Mouse (Mus musculus) sigmoid colon, adult 10 weeks (tissue): ENCODE measurements around the gene Khnyn. TPM values are rescaled to one million over a fixed set of nuclear protein-coding genes. Genes with fewer than 3 reads are reported as not detected.

Source experiments
- polyA plus RNA-seq: library from polyadenylated mRNA; stranded (reverse); fragments of 350-450 nt; fragmentation: Illumina TruSeq; extraction: RNeasy Lipid Tissue Mini Kit (QIAGEN cat#74804); gene quantifications from one replicate; pipeline ENCODE4 v1.2.3, GENCODE M21; 2014; ENCODE audit warnings: low read depth, low replicate concordance

The Khnyn gene
- polyA plus RNA-seq = 85.5 TPM

DNA sequence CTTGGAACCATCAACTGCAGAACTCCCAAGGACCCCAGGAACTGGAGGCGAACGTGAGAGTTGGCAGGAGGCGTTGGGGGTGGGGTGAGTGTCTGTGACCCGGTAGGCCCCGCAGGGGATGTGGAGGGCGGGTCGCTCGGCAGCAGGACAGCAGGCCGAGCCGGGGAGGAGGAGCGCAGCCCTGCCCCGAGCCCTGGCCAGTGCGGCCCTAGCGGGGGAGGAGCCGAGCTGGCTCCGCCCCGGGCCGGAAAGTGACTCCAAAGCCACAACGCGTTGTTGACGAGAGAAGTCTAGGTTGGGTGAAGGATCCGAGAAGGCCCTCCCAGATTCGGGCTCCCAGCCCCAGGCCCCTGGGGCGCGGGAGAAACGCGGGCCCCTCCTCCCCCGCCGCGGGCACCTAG lies at the start of gene Khnyn:
Khnyn (plus strand) TSS at position 235 of the 401 bp plus-strand sequence.

DNA sequence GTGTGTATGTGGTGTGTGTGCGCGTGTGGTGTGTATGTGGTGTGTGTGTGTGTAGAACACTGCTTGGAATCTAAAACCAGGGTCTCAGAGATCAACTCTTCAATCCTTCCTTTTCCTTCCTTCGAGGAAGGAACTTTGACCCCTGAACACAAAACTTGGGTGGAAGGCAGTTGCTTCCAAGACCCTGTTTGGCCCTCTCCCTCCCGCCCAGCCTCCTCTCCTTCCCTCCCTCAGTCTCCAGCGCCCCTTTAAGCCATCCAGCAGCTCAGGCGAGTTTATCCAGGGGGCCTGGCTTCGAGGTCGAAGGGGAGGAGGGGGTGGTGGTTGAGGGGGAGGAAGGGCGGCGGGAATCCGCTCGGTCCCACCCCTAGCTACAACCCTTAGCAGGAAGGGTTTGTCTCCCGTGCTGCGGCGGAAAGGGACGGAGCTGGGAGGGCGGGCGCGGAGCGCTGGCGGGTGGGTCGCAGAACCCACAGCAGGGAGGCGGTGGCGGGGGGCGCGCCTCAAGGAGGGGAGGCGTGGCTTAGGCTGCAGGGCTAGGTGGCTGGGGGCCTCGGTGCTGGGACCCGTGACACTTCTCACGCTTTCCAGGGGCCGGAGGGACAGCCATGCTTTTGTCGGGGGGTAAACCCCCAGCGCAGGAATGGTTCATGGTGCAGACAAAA lies 31.0 kb upstream of the Khnyn start, which contains the start of gene Nynrin:
Nynrin (plus strand) TSS at position 390 of the 665 bp plus-strand sequence.

DNA sequence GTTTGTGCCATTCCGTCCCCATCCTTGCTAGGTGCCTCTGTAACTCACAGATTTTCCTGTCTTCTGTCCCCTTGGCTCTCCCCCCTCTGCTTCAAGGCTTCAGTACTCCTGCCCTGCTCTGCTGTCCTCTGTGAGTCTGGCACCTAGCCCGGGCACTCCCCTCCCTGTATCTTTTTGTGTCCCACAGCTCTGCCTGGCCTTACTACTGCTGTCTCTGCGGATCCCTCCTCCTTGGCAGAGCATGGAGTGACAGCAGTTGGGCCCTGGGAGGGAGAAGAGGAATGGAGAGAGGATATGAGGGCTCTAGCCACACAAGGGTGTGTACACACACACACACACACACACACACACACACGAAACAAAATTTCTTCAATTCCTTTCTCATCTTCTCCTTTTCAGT lies 581 bp upstream of the Khnyn start, which contains the start of gene Cbln3:
Cbln3 (minus strand) TSS at position 227 of the 400 bp plus-strand sequence.

DNA sequence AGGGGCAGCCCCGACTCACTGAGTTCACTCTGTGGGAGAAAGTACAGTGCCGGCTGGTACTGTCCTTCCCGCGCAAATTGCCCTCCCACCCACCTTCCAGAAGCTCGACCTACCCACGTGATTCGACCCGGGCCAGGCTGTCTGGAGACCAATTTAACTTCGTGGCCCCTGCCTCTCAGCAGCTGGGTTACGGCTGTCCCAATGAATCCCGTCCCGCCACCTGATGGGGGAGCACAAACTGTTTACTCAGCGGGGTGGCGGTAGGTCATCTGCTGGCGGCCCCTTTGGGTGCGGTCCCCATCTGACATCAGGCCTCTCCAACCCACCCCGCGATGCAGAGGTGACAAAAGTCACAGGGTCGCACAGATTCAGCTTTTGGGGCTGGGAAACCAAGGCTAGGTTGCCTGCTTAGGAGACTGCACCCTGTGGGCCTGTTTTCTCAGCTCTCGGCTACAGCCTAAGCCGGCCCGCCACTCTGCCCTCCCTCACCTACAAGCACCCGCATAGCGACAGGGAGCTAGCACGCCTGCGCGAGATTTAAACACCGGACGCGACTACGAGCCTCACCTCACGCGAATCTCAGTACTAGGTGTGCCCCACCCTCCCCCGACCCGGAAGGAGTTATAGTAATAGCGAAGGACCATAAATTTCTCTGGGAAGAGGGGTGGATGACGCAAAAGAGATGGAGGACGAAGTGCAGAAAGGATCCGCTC lies 15.1 kb downstream of the Khnyn start, which contains the start of gene Sdr39u1:
Sdr39u1 (minus strand) TSS at position 593 of the 713 bp plus-strand sequence.

DNA sequence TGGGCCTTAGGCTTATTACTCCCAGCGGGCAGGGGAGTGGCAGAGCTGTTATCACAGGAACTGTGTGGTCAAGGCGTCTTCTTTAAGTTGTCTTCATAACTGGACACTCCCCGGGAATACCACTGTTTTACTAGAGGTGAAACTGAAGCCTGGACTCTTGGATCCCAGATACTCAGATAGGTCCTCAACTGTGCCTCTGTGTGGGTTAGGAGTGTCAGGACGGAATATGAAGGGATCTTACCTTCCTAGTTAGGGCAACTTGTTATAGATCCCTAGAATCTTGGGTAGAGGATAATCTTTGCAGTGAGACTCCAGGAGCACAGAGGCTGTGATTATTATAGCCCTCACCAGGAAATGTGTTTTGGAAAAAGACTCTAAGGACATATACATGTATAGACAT lies 59.8 kb downstream of the Khnyn start, which contains the start of gene Cma1:
Cma1 (minus strand) TSS at position 101 of the 400 bp plus-strand sequence.

Other genes starting within 250 kb of the Khnyn start
- 2.9 TPM for gene Ipo4, start 249.0 kb upstream of the Khnyn start, polyA plus RNA-seq
- 0.63 TPM for gene Gm49378, start 247.1 kb upstream of the Khnyn start, polyA plus RNA-seq
- gene Tm9sf1, start 241.1 kb upstream of the Khnyn start, polyA plus RNA-seq = 52.5 TPM
- gene Tssk4, start 234.8 kb upstream of the Khnyn start, polyA plus RNA-seq = 0.50 TPM
- 43.5 TPM for gene Mdp1, start 224.4 kb upstream of the Khnyn start, polyA plus RNA-seq
- 26.0 TPM for gene Gmpr2, start 213.0 kb upstream of the Khnyn start, polyA plus RNA-seq
- gene Nedd8, start 212.8 kb upstream of the Khnyn start, polyA plus RNA-seq = 50.1 TPM
- gene Tinf2, start 203.1 kb upstream of the Khnyn start, polyA plus RNA-seq = 13.6 TPM
- not detected for gene Tgm1, start 171.0 kb upstream of the Khnyn start, polyA plus RNA-seq
- gene Rabggta, start 162.7 kb upstream of the Khnyn start, polyA plus RNA-seq = 0.73 TPM
- gene Dhrs1, start 139.3 kb upstream of the Khnyn start, polyA plus RNA-seq = 15.3 TPM
- gene Nop9, start 139.3 kb upstream of the Khnyn start, polyA plus RNA-seq = 3.3 TPM
- gene Cideb, start 126.5 kb upstream of the Khnyn start, polyA plus RNA-seq = 5.6 TPM
- gene Ltb4r2, start 123.5 kb upstream of the Khnyn start, polyA plus RNA-seq = not detected
- gene Ltb4r1, start 119.0 kb upstream of the Khnyn start, polyA plus RNA-seq = not detected
- gene Adcy4, start 100.9 kb upstream of the Khnyn start, polyA plus RNA-seq = 0.19 TPM
- 4.4 TPM for gene Ripk3, start 96.1 kb upstream of the Khnyn start, polyA plus RNA-seq
- gene Nfatc4, start 61.8 kb upstream of the Khnyn start, polyA plus RNA-seq = 2.6 TPM
- 0.35 TPM for gene Nynrin, start 30.9 kb upstream of the Khnyn start, polyA plus RNA-seq
- 2.5 TPM for gene Cbln3, start 555 bp upstream of the Khnyn start, polyA plus RNA-seq
- 8.1 TPM for gene Sdr39u1, start 15.3 kb downstream of the Khnyn start, polyA plus RNA-seq
- 1.5 TPM for gene Cma1, start 59.7 kb downstream of the Khnyn start, polyA plus RNA-seq
- not detected for gene Cma2, start 66.0 kb downstream of the Khnyn start, polyA plus RNA-seq
- gene Mcpt1, start 133.0 kb downstream of the Khnyn start, polyA plus RNA-seq = 2.3 TPM
- gene Mcpt9, start 145.5 kb downstream of the Khnyn start, polyA plus RNA-seq = not detected
- gene Mcpt2, start 157.1 kb downstream of the Khnyn start, polyA plus RNA-seq = 1.5 TPM
- 1.4 TPM for gene Mcpt4, start 177.4 kb downstream of the Khnyn start, polyA plus RNA-seq
- not detected for gene Mcpt8, start 200.3 kb downstream of the Khnyn start, polyA plus RNA-seq
- gene Ctsg, start 217.6 kb downstream of the Khnyn start, polyA plus RNA-seq = not detected
- not detected for gene Gzme, start 235.7 kb downstream of the Khnyn start, polyA plus RNA-seq
- not detected for gene Gzmd, start 247.7 kb downstream of the Khnyn start, polyA plus RNA-seq